Mouse (Mus musculus): ENCODE results near the gene Kcnt2. TPM values are rescaled to one million over a fixed set of nuclear protein-coding genes. Genes with fewer than 3 reads are reported as not detected.

Kcnt2 gene
- total RNA-seq, 2 experiments from 2014 or later = 0.45 to 0.47 TPM

DNA sequence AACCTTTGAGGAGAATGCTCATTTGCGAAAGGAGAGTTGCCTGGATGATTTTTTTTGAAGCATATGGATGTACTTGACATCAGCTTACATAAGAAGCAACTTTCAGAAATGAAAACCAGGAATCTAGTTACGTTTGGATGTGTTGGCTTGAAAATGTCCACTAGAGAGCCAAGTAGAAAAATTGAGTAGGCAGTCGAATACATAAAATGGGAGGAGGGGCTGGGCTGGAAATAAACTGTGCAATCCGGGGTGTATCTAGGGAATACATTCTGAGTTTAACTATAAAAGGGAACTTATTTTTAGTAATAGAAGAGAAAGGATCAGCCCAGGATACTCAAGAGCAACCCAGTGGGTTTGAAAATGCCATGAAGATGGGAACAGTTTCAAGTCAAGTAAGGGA is 93.4 kb downstream of the Kcnt2 start:
- intact Hi-C loops (cut with DNase I; ENCODE audit: low total_unique reads) = no loop called here
- no peak for DNase-seq

DNA sequence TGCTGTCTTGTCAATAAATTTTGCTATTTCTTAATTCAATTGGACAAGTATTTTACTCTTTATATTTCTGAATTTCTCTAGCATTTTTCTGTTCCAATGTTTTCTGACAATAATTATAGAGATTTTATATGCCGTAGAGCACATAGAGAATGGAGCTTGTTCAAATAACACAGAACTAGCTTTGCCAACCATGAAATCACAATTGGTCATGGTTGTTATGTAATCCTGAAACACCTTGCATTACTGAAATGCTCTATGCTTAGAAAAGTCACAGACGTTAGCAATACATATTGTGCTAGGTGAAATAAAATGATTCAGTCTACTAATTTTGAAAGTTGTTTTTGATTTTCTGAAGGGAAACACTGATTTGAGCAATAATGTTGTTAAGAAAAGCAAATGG is 118.8 kb downstream of the Kcnt2 start:
- no peak for DNase-seq
- intact Hi-C loops (cut with DNase I; ENCODE audit: low total_unique reads) = no loop called here

DNA sequence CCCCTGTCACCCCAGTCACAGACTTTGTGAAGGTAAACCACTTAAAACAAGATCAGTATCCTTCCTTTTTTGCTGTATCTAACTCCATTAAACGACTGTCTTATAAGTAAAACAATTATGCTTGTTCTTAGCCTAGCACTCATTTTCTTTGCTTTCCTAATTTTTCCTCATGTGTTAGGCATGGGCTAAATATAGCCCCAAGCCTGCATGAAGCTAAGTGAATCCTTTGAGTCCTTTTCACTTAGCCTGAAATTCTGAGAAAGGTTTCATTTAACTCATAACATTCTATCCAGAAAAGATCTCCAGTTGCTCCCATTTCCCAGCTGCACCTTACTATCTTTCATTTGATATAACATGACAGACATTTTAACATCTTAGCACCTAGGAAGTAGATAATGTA is 127.6 kb downstream of the Kcnt2 start:
- intact Hi-C loops (cut with DNase I; ENCODE audit: low total_unique reads) = no loop called here

DNA sequence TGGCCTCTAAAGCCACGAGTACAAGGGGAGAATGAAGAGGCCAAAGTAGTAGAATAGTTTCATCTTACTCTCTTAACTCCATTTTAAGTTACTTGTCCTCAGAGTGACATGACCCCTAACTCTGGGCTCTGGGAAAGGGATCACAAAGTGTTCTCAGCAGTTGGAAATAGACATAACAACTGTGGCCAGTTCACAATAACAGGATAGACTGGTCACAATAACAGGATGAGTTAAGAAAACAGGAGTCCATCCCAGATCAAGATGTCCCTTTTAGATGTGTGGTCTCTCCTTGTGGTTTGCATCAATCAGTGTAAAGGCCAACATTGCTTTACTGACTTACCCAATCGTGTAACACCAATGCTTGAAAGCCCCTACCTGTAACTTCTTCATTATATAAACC is 132.8 kb downstream of the Kcnt2 start:
- DNase-seq = no peak
- intact Hi-C loops (cut with DNase I; ENCODE audit: low total_unique reads) = no loop called here

More for the DNA sequence above, 127.6 kb downstream of the Kcnt2 start:
- no peak for DNase-seq

DNA sequence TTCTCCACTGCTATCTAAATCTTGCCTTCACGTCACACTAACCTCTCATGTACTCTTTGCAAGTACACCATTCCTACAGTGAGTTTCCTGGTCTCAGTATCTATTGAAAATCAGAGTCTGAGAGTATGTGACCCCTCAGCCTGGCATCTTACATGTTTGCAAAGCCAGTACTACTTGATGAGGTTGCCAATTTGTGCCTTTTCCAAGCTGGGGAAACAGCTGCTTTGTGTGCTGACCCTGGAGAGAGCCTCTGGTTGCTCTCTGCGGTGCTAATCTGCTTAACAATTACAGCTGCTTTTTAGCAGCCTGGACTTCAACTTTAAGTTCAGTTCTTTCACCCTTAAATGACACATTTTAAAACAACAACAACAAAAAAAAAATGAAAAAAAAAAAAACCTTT is 133.6 kb downstream of the Kcnt2 start:
- no peak for DNase-seq
- intact Hi-C loops (cut with DNase I; ENCODE audit: low total_unique reads) = no loop called here

GRCm38 (mm10) chr1:140381093-140381492 is 135.1 kb downstream of the Kcnt2 start:
- no peak for DNase-seq
- intact Hi-C loops (cut with DNase I; ENCODE audit: low total_unique reads) = no loop called here

DNA sequence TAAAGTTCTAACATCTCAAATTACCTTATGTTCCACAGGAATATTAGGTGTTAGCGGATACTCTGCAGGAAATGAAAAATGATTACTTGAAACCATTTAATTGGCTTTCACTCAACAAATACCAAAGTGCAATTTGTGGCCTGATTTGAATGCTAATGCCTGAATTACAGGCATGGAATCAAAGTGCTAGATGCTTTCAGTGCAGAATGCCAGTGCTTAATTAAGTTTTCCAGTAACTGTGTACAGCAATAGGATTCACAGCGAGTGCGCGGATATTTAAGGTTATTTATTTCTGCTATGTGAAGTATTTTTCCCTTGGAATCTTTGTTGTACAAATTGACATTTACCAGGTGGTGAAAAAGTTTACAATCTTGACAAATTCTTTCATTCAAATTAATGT is 144.3 kb downstream of the Kcnt2 start:
- DNase-seq = no peak
- intact Hi-C loops (cut with DNase I; ENCODE audit: low total_unique reads) = no loop called here

DNA sequence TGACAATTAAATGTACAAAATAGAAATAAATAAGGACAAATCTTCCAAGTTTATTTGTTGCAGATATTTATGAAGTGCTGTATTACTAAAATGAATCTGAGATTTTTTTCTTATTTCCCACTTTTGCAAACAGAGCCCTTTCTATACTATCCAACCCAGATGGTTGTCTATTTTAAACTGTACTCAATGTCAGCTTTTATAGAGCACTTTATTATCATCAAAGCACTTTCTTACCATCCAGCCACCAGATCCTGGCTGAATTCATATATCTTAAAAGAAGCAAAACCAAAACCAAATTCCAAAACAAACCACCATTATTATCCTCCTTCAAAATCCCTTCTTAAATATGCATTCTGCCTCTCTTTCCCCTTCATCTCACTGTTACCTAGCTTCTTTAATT is 151.8 kb downstream of the Kcnt2 start:
- intact Hi-C loops (cut with DNase I; ENCODE audit: low total_unique reads) = no loop called here
- no peak for DNase-seq

DNA sequence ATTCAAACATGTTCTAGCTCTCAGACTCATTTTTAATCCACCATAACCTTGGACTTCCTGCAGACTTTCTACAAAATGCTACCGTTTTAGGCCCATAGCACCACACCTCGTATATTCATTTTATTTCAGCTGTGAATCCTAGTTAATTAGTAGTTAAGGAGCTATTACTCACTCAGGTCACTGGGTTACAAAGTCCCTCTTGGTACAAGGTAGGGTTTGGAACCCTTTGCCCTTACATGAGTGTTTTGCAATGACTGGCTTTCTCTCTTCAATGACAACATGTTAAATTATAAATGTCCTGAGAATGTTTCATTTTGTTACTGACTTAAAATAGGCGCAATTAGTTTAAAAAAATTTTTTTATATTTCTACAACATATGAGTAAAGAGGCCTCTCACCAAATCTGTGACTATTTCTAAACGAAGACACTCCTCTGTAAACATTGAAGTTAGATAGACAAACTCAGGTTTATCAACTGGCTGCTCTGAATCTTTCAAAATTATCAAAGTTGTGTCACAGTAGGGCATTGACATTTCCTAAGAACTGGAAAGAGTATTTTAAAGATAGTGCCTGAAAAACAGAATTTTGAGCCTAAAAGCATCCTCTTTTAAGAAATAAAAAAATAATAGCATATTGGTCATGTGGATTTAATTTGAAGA is 160.8 kb downstream of the Kcnt2 start:
- intact Hi-C loops (cut with DNase I; ENCODE audit: low total_unique reads) = no loop called here

DNA sequence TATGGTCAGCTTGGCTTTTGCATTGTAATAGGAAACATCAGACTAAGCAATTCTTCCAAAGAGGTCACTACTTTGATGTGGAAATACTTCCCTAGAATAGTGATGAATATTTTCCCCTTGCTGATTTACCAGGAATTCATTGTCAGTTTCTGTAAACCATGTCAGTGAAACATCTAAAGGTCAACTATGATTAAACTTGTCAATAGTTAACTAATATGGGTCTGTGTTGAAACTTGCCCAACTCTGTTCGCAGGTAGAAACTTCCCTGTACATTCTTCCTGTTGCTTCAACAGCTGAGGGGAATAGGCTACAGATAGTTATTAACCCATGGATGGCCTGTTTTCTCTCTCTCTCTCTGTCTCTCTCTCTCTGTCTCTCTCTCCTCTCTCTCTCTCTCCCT is 169.8 kb downstream of the Kcnt2 start:
- intact Hi-C loops (cut with DNase I; ENCODE audit: low total_unique reads) = no loop called here
- DNase-seq = no peak

More for the DNA sequence above, 160.8 kb downstream of the Kcnt2 start:
- no peak for DNase-seq

DNA sequence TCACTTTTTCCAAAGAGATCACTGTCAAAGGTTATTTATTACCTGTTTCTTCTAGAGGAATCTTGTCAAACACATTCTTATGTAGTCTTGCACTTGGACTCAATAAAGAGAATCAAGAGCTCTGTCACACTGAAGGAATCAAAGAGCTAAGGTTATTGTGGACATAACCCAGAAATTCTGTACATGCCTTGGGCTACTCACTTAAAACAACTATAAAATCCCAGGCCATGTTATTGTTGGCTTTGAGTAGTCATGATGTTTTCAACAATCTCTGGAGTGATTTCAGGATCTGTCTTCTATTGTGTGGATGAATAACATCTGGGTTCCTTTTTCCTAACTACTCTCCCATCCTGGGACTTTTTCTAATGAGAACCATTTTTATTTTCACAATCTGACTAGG is 177.0 kb downstream of the Kcnt2 start:
- DNase-seq = no peak
- intact Hi-C loops (cut with DNase I; ENCODE audit: low total_unique reads) = no loop called here

GRCm38 (mm10) chr1:140429284-140429850 is 183.4 kb downstream of the Kcnt2 start:
- intact Hi-C loops (cut with DNase I; ENCODE audit: low total_unique reads) = no loop called here
- DNase-seq = no peak

GRCm38 (mm10) chr1:140432039-140432438 is 186.1 kb downstream of the Kcnt2 start:
- intact Hi-C loops (cut with DNase I; ENCODE audit: low total_unique reads) = no loop called here
- no peak for DNase-seq

DNA sequence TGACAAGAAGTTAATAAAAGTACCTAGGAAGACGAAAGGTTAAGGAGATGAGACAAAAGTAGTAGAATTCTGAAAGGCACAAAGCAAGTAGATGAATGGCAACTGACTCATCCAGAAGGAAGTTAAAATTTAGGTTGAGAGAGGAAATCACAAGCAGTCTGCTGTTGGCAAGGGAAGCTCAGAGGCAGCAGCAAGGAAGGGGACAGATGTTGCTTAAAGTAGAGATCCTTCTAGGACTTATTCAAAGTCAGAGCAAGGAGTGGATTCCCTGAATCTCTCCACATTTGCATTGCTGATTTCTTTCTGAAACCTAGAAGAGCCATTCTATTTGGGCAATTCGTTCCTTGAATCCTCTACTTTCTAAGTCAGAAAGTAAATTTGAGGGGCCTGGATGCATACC is 188.8 kb downstream of the Kcnt2 start:
- intact Hi-C loops (cut with DNase I; ENCODE audit: low total_unique reads) = no loop called here
- no peak for DNase-seq

DNA sequence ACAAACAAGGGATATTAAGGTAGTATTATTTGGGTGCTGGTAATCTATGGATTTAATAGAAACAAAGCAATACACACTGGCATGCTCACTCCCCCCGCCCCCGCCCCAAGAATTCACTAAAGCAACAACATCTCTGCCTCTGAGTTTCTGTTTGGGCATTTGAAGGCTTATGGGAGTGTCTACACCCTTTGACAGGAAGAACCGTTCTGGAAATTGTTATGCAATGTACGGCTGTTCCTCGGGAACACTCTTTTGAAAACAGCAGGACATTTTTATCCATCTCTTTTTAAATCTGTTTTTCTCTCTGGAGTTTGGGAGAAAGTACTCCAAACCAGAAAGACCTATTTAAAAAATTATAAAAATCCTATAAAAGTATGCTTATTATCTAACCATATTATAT is 192.2 kb downstream of the Kcnt2 start:
- intact Hi-C loops (cut with DNase I; ENCODE audit: low total_unique reads) = no loop called here
- DNase-seq = no peak

- intact Hi-C loops (cut with DNase I; ENCODE audit: low total_unique reads) = no loop called here
These were observed 197.9 kb downstream of the Kcnt2 start for GRCm38 (mm10) chr1:140443904-140444303.

GRCm38 (mm10) chr1:140444394-140444793 is 198.4 kb downstream of the Kcnt2 start:
- no peak for DNase-seq
- intact Hi-C loops (cut with DNase I; ENCODE audit: low total_unique reads) = no loop called here

More at GRCm38 (mm10) chr1:140443904-140444303, 197.9 kb downstream of the Kcnt2 start:
- DNase-seq = no peak

- intact Hi-C loops (cut with DNase I; ENCODE audit: low total_unique reads) = no loop called here
- no peak for DNase-seq
These were observed 205.5 kb downstream of the Kcnt2 start for GRCm38 (mm10) chr1:140451461-140451860.

GRCm38 (mm10) chr1:140451924-140452323 is 206.0 kb downstream of the Kcnt2 start:
- no peak for DNase-seq
- intact Hi-C loops (cut with DNase I; ENCODE audit: low total_unique reads) = no loop called here

DNA sequence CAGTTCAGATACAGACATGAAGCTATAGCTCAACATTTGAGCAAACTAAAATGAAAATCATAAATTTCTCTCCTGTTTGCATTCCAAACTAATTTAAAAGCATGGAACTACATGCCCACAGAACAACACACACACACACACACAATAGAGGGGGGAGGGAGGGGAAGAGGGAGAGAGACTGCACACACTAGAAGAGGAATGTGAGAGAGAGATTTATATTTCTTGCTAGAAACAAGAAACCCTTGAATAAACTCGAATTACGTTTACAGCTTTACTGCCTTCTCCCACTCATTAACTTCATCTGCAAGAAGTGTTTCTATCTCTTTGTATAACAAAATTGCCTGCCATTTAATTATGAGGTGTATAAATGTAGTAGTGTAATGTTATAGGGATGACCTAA is 209.9 kb downstream of the Kcnt2 start:
- DNase-seq = no peak
- intact Hi-C loops (cut with DNase I; ENCODE audit: low total_unique reads) = no loop called here

- DNase-seq = no peak
- intact Hi-C loops (cut with DNase I; ENCODE audit: low total_unique reads) = no loop called here
These were observed 210.9 kb downstream of the Kcnt2 start for GRCm38 (mm10) chr1:140456873-140457272.

GRCm38 (mm10) chr1:140468315-140468714 is 222.4 kb downstream of the Kcnt2 start:
- DNase-seq = no peak
- intact Hi-C loops (cut with DNase I; ENCODE audit: low total_unique reads) = no loop called here

Measured in gastrocnemius, postnatal 14 days (tissue).